Mouse (Mus musculus) embryonic facial prominence, embryonic 14.5 days (tissue): ENCODE measurements around the gene Dis3l. TPM values are rescaled to one million over a fixed set of nuclear protein-coding genes. Genes with fewer than 3 reads are reported as not detected.

ENCODE experiments used
- ATAC-seq: fragments of 200-750 bp; cut with Nextera tagmentation; 2 replicates; pipeline ENCODE4 v1.8.0; 2017; ENCODE audit warnings: low read depth, moderate number of reproducible peaks, moderate TSS enrichment
- DNase-seq: peaks from one replicate; pipeline ENCODE4 v3.0.0-alpha.2; 2015; ENCODE audit warnings: low spot score
- H3K27ac ChIP-seq: fragments of 300-500 bp; sonication (generic); replicated peaks from 2 replicates; pipeline ENCODE4 v1.5.1; 2014; ENCODE audit warnings: low read depth, mild to moderate bottlenecking, low read length, moderate library complexity
- H3K27me3 ChIP-seq: fragments of 300-500 bp; sonication (generic); replicated peaks from 2 replicates; pipeline ENCODE4 v1.6.1; 2014; ENCODE audit warnings: low read length; ENCODE audit not compliant: control insufficient read depth, insufficient read depth
- H3K36me3 ChIP-seq: fragments of 300-500 bp; sonication (generic); 2 replicates; pipeline ENCODE4 v1.6.1; 2014; ENCODE audit warnings: low read length, mixed read lengths; ENCODE audit not compliant: control insufficient read depth, insufficient read depth
- H3K4me1 ChIP-seq: fragments of 300-500 bp; sonication (generic); 2 replicates; pipeline ENCODE4 v1.6.1; 2014; ENCODE audit warnings: antibody characterized with exemption, low read length; ENCODE audit not compliant: control insufficient read depth, insufficient read depth
- H3K4me2 ChIP-seq: fragments of 300-500 bp; sonication (generic); 2 replicates; pipeline ENCODE4 v1.6.1; 2014; ENCODE audit warnings: low read depth, mild to moderate bottlenecking, low read length, moderate library complexity, mixed read lengths
- H3K4me3 ChIP-seq: fragments of 300-500 bp; sonication (generic); 2 replicates; pipeline ENCODE4 v1.5.1; 2014; ENCODE audit warnings: low read depth, mild to moderate bottlenecking, low read length
- H3K9ac ChIP-seq: fragments of 300-500 bp; sonication (generic); 2 replicates; pipeline ENCODE4 v1.6.1; 2014; ENCODE audit warnings: low read depth, mild to moderate bottlenecking, low read length, moderate library complexity, mixed read lengths
- H3K9me3 ChIP-seq: fragments of 300-500 bp; sonication (generic); 2 replicates; pipeline ENCODE4 v1.6.1; 2016; ENCODE audit warnings: low read length; ENCODE audit not compliant: control insufficient read depth
- WGBS: fragments of 180-500 bp; shearing (Covaris S2); extraction: QIAGEN DNeasy Blood & Tissue Kit; methylation state at CpG from one replicate; pipeline ENCODE4 v1.1.7; 2014; 5-methylcytosine and 5-hydroxymethylcytosine counted together
- polyA plus RNA-seq: library from polyadenylated mRNA; unstranded; fragments of >200 nt; fragmentation: Nextera tagmentation; extraction: Ambion mirVana; gene quantifications from 2 replicates; pipeline ENCODE4 v1.2.1, GENCODE M21; 2014

The Dis3l gene
- polyA plus RNA-seq, 1 experiment from 2014 or later, result 19.6 TPM

DNA sequence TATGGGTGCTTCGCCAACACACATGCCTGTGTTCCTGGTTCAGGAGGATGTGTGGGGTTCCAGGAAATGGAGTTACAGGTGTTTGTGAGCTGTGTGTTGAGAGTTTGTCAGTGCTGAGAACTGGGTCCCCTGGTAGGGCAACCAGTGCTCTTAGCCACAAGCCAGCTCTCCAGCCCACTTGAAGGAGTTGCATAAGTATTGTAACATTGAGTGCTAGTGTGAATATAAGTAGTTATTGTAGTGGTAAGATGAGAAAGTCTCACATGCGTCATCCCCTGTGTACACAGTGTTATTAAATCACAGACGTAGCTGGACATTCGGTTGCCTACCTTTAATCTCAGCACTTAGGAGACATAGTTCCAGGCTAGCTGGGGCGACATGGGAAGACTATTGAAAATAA lies 81.2 kb downstream of the Dis3l start:
- ATAC-seq (no peak), DNase-seq (no peak)
- H3K4me3 ChIP-seq, result no peak overlapping the region
- H3K36me3 ChIP-seq, result no peaks in the 10 kb centered on the region
- no peak overlapping the region for H3K4me2 ChIP-seq
- H3K9ac ChIP-seq, result no peak overlapping the region
- no peaks in the 10 kb centered on the region for H3K9me3 ChIP-seq
- no peaks in the 10 kb centered on the region for H3K4me1 ChIP-seq
- H3K27me3 ChIP-seq, result no peaks in the 10 kb centered on the region
- H3K27ac ChIP-seq, result no peak overlapping the region
- 83% methylated on average over 5 of the region's 5 CpGs for WGBS

Other genes starting within 250 kb of the Dis3l start
- gene Lctl, start 224.1 kb downstream of the Dis3l start, polyA plus RNA-seq, result not detected in 2 replicates
- 10.6 and 17.4 TPM in 2 replicates for gene Zwilch, start 168.2 kb downstream of the Dis3l start, polyA plus RNA-seq
- gene Rpl4, start 167.9 kb downstream of the Dis3l start, polyA plus RNA-seq, result 1,344 and 1,393 TPM in 2 replicates
- gene Snapc5, start 162.0 kb downstream of the Dis3l start, polyA plus RNA-seq, result 19.2 and 21.2 TPM in 2 replicates
- gene Uchl4, start 106.1 kb downstream of the Dis3l start, polyA plus RNA-seq, result 2.2 and 2.3 TPM in 2 replicates
- 105 and 109 TPM in 2 replicates for gene Map2k1, start 87.7 kb downstream of the Dis3l start, polyA plus RNA-seq
- gene Tipin, start 59.7 kb downstream of the Dis3l start, polyA plus RNA-seq, result 168 and 218 TPM in 2 replicates
- 1.1 and 1.3 TPM in 2 replicates for gene Megf11, start 44.3 kb upstream of the Dis3l start, polyA plus RNA-seq